Mouse (Mus musculus) C2C12 (cell line): ENCODE data around the gene Spire2. TPM values are rescaled to one million over a fixed set of nuclear protein-coding genes. Genes with fewer than 3 reads are reported as not detected.

ENCODE experiments used
- H3K27me3 ChIP-seq: one replicate; pipeline ENCODE4 v1.6.1; 2011; ENCODE audit not compliant: control insufficient read depth, insufficient read depth, insufficient read length
- H3K36me3 ChIP-seq: one replicate; pipeline ENCODE4 v1.6.1; 2011; ENCODE audit not compliant: control insufficient read depth, insufficient read depth
- H3K4me3 ChIP-seq: one replicate; pipeline ENCODE4 v1.5.1; 2011; ENCODE audit warnings: mild to moderate bottlenecking, control low read depth; ENCODE audit not compliant: poor library complexity, insufficient read depth, severe bottlenecking
- H3K79me2 ChIP-seq: one replicate; pipeline ENCODE4 v1.6.1; 2011; ENCODE audit not compliant: control insufficient read depth, insufficient read depth
- H3K79me3 ChIP-seq: one replicate; pipeline ENCODE4 v1.6.1; 2011; ENCODE audit warnings: low read depth, control low read depth
- H3ac ChIP-seq: one replicate; pipeline ENCODE3; 2011; ENCODE audit warnings: low read depth; ENCODE audit not compliant: control insufficient read depth, insufficient read length
- CEBPB ChIP-seq: IDR thresholded peaks from one replicate; pipeline ENCODE4 v1.6.1; 2011; ENCODE audit warnings: low read depth, mild to moderate bottlenecking, control low read depth, moderate library complexity
- CTCF ChIP-seq: IDR thresholded peaks from one replicate; pipeline ENCODE4 v1.5.1; 2011; ENCODE audit not compliant: control insufficient read depth, insufficient read depth, insufficient read length
- FOSL1 ChIP-seq: IDR thresholded peaks from one replicate; pipeline ENCODE4 v1.8.0; 2011; ENCODE audit warnings: mild to moderate bottlenecking, low read length; ENCODE audit not compliant: poor library complexity, insufficient read depth, severe bottlenecking
- MAX ChIP-seq: IDR thresholded peaks from one replicate; pipeline ENCODE4 v1.6.1; 2011; ENCODE audit warnings: mild to moderate bottlenecking, control low read depth
- MYOD1 ChIP-seq: IDR thresholded peaks from one replicate; pipeline ENCODE4 v1.6.1; 2011; ENCODE audit warnings: low read depth; ENCODE audit not compliant: control insufficient read depth, insufficient read length
- MYOG ChIP-seq: IDR thresholded peaks from one replicate; pipeline ENCODE4 v1.6.1; 2011; ENCODE audit not compliant: control insufficient read depth, insufficient read length; ENCODE audit errors: extremely low read depth
- USF1 ChIP-seq: IDR thresholded peaks from one replicate; pipeline ENCODE4 v1.6.1; 2011; ENCODE audit warnings: low read depth, mild to moderate bottlenecking, control low read depth, moderate library complexity
- polyA plus RNA-seq: library from polyadenylated mRNA; unstranded; fragments of >200 nt; fragmentation: generic; extraction: Trizol; gene quantifications from one replicate; pipeline ENCODE4 v1.2.1, GENCODE M21; 2012; ENCODE audit warnings: missing spikeins

Spire2 gene
- polyA plus RNA-seq, 1 experiment, result 5.1 TPM

DNA sequence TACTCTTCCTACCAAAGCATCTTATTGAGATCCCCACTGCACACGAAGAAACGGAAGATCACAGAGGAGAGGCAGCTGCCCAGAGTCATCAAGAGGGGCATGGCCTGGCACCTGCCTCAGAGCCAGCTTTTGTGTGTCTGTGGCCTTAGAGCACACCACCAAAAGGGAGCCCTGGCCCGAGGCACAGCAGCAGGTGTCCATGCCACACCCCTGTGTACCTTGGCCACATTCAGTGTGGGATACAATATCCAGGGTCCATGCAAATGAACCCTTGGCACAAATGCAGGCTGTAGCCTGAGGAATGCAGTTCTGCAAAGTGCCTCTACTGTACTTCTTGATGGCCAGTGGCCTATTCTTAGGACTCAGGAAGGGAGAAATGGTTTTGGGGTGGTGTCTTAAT is 5.0 kb downstream of the Spire2 start:
- no peak overlapping the region for H3K4me3 ChIP-seq
- H3K36me3 ChIP-seq, result no peaks in the 10 kb centered on the region
- H3K27me3 ChIP-seq, result no peaks in the 10 kb centered on the region
- H3K79me3 ChIP-seq, result peaks cover 5% of the 10 kb centered on the region
- H3K79me2 ChIP-seq, result peaks cover 7% of the 10 kb centered on the region
- TF ChIP-seq MYOG (no peak), MAX (no peak), USF1 (no peak), CEBPB (no peak), FOSL1 (no peak), MYOD1 (no peak), CTCF (no peak)
- no peak overlapping the region for H3ac ChIP-seq

DNA sequence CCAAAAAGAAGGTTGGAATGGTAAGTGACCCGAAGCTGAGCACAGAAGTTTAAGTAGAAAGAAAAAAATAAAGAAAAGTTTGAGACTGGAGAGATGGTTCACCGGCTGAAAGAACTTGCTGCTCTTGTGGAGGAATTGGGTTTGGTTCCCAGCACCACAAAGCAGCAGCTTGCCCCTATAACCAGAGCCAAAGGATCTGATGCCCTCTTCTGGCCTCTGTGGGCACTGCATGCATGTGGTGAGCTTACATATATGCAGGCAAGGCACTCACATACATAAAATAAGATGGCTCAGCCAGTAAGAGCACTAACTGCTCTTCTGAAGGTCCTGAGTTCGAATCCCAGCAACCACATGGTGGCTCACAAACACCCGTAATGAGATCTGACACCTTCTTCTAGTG is 7.6 kb downstream of the Spire2 start:
- TF ChIP-seq CTCF, result no peak
- no peak for TF ChIP-seq FOSL1
- TF ChIP-seq MAX, result no peak
- TF ChIP-seq MYOG, result no peak
- H3K79me3 ChIP-seq, result peaks cover 2% of the 10 kb centered on the region
- no peaks in the 10 kb centered on the region for H3K36me3 ChIP-seq
- H3K27me3 ChIP-seq, result no peaks in the 10 kb centered on the region
- no peak overlapping the region for H3K4me3 ChIP-seq
- H3ac ChIP-seq, result no peak overlapping the region
- peaks cover 7% of the 10 kb centered on the region for H3K79me2 ChIP-seq

DNA sequence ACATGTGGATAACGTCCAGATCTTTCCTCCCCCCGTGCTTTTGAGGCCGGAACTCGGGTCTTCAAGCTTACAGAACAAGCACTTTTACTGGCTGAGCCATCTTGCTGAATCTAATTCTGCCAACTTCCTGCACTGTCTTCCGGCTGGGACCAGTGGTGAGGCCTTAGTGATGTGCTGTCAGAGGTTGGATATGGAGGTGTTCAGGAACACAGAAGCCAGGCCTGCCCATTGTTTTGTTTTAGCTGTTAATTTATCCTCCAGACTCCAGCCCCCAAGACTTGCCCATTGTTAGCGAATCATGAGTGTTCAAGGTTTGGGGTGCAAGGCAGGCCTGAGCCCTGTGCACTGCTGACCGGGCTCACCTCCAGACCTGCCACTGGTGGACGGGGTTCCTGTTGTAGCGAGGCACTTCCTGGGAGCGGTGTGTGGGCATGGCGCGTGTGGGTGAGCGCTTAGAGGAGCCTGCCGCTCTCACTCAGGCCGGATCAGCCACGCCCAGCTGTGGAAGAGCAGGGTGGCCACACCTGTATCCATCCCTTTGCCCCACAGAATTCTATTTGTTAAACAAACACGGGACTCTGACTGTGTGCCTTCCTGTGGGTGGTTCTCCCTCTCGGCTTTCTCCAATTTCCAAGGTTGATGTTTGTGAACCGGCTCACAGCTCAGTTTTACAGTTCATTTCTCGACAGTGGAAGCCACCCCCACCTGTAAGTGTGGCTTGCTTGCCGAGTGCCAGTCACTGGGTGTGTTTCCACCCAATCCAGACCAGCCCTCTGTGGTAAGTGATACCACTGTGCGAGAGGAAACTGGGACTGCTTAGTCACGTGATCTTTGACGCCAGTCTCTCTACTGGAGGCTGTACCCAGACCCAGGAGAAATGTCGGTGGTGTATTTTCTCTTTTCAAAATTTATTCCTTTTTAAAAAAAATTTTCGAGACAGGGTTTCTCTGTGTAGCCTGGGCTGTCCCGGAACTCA is 8.8 kb downstream of the Spire2 start:
- no peaks in the 10 kb centered on the region for H3K36me3 ChIP-seq
- TF ChIP-seq USF1 (no peak), MYOD1 (no peak), MAX (no peak), CEBPB (no peak), FOSL1 (no peak), CTCF (no peak), MYOG (no peak)
- H3K79me2 ChIP-seq, result peaks cover 7% of the 10 kb centered on the region
- no peak overlapping the region for H3ac ChIP-seq
- no peak overlapping the region for H3K4me3 ChIP-seq
- no peaks in the 10 kb centered on the region for H3K27me3 ChIP-seq
- H3K79me3 ChIP-seq, result peaks cover 2% of the 10 kb centered on the region

DNA sequence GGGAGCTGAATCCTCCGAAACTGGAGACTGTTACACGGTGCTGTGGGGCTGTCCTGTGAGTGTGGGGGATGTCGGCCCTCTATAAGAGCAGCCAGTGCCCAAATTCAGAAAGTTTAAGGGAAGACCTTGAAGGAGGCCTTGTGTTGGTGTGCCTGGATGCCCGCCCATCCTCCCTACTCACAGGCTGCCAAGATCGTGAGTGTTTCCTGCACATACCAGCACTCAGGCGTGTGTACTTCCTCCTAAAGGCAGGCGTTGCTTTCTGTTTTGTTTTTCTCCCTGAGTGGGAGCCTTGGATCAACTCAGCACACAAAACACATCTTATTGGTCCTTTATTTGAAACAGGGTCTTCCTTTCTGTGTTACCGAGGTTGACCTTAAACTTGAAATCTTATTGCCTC is 9.7 kb downstream of the Spire2 start:
- Histone ChIP-seq H3ac (no peak overlapping the region), H3K27me3 (no peaks in the 10 kb centered on the region), H3K79me2 (peaks cover 7% of the 10 kb centered on the region), H3K79me3 (peaks cover 2% of the 10 kb centered on the region), H3K4me3 (no peak overlapping the region), H3K36me3 (no peaks in the 10 kb centered on the region)
- no peak for TF ChIP-seq CTCF
- TF ChIP-seq MYOG, result no peak
- TF ChIP-seq MYOD1, result no peak
- no peak for TF ChIP-seq FOSL1
- no peak for TF ChIP-seq USF1
- TF ChIP-seq CEBPB, result no peak
- TF ChIP-seq MAX, result no peak

DNA sequence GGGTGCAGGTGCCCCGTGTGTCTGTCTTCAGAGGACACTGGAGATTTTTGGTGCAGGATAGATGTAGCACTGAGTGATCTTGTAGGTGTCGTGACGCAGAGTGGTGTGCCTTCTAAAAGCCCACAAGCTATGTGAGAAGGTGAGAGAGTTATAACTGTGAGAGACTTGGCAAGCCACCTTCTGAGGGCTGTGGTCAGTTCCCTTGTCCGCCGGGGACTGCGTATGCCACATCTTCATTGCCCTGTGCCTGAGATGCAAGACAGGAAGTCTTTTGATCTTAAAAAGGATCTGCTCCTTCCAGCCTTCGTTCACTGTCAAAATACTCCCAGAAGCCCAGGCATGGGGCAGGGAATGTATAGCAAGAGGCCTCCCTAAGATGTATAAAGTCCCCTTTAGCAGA is 10.4 kb downstream of the Spire2 start:
- TF ChIP-seq USF1 (no peak), MAX (no peak), MYOD1 (no peak), CTCF (no peak), CEBPB (no peak), FOSL1 (no peak), MYOG (no peak)
- no peaks in the 10 kb centered on the region for H3K36me3 ChIP-seq
- H3K79me3 ChIP-seq, result peaks cover 2% of the 10 kb centered on the region
- H3K27me3 ChIP-seq, result no peaks in the 10 kb centered on the region
- no peak overlapping the region for H3ac ChIP-seq
- no peak overlapping the region for H3K4me3 ChIP-seq
- peaks cover 7% of the 10 kb centered on the region for H3K79me2 ChIP-seq
